Mouse (Mus musculus): ENCODE data around the gene Banp. TPM values are rescaled to one million over a fixed set of nuclear protein-coding genes. Genes with fewer than 3 reads are reported as not detected.
A peak's percentile ranks its signal among the peaks of the same experiment; 100 is the strongest.

Gene Banp
- polyA plus RNA-seq, 1 experiment from 2014 or later, result 64.6 TPM

DNA sequence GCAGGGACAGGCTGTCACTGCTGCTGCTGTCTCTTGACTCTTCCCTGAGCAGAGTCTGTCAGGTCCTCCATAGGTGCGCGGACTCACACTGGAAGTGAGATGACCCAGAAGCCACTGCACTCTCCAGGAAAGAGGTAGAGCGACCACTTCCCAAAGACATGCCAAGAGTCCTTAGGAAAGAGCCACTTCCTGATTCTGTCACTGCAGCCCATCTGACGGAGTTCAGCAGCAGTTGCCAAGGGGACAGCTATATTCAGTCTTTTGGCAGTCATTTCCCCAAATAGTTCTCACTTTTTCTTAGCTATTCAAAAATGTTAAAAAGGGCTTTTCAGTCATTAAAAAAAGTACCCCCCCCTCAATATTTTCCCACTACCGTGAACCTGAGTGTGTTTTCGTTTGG, 72.7 kb downstream of the Banp start:
- 89% methylated on average over 6 of the region's 6 CpGs for WGBS
- no peaks in the 10 kb centered on the region for H3K27me3 ChIP-seq (ENCODE audit: low read depth, poor library complexity, severe bottlenecking)
- H3K27ac ChIP-seq (replicated peaks), result no peak overlapping the region
- no peak overlapping the region for H3K4me3 ChIP-seq
- 0 out of 2 replicates have a peak, but pooled peaks cover 4% of the 10 kb centered on the region for H3K4me1 ChIP-seq
- peaks cover 96% of the 10 kb centered on the region for H3K36me3 ChIP-seq
- no peak for DNase-seq (ENCODE audit: low spot score)
- H3K9me3 ChIP-seq (replicated peaks), result no peaks in the 10 kb centered on the region

- DNase-seq (ENCODE audit: low spot score), result no peak
- Histone ChIP-seq H3K36me3 (peaks cover 93% of the 10 kb centered on the region), H3K9me3 (replicated peaks) (no peaks in the 10 kb centered on the region), H3K27me3 (ENCODE audit: low read depth, poor library complexity, severe bottlenecking) (no peaks in the 10 kb centered on the region), H3K4me3 (no peak overlapping the region), H3K27ac (replicated peaks) (no peak overlapping the region), H3K4me1 (0 out of 2 replicates have a peak, but pooled peaks cover 4% of the 10 kb centered on the region)
- WGBS, result 87% methylated on average over 4 of the region's 4 CpGs
Measured at GRCm38 (mm10) chr8:122022705-122023104, 73.2 kb downstream of the Banp start.

GRCm38 (mm10) chr8:122025546-122025945, 76.0 kb downstream of the Banp start:
- H3K4me1 ChIP-seq, result peaks cover 12% of the 10 kb centered on the region
- peaks cover 65% of the 10 kb centered on the region for H3K36me3 ChIP-seq
- 95% methylated on average over 9 of the region's 9 CpGs for WGBS

DNA sequence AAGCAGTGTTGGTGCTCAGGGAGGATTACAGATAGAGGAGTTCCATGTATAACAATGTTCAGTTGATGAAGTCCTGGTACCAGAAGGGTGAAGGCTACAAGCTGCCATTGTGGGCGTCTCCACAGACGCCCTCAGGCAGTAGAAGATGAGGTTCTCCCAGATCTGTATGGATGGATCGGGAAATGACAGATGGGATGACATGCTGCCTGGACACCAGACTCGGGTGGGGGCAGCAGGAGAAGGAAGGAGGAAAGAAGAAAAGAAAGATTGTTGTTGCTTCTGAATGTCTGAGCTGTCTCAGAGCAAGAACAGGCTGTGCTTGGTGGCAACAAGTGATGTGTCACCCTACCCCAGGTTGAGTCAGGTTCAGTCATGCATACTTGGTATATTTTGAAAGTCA, 78.6 kb downstream of the Banp start:
- H3K4me1 ChIP-seq, result peaks cover 28% of the 10 kb centered on the region
- H3K27ac ChIP-seq (replicated peaks), result no peak overlapping the region
- H3K36me3 ChIP-seq, result peaks cover 42% of the 10 kb centered on the region
- H3K9me3 ChIP-seq (replicated peaks), result no peaks in the 10 kb centered on the region
- WGBS, result 87% methylated on average over 4 of the region's 4 CpGs
- H3K4me3 ChIP-seq, result no peak overlapping the region
- H3K27me3 ChIP-seq (ENCODE audit: low read depth, poor library complexity, severe bottlenecking), result no peaks in the 10 kb centered on the region
- no peak for DNase-seq (ENCODE audit: low spot score)

More at GRCm38 (mm10) chr8:122025546-122025945, 76.0 kb downstream of the Banp start:
- Histone ChIP-seq H3K4me3 (no peak overlapping the region), H3K27ac (replicated peaks) (no peak overlapping the region), H3K27me3 (ENCODE audit: low read depth, poor library complexity, severe bottlenecking) (no peaks in the 10 kb centered on the region), H3K9me3 (replicated peaks) (no peaks in the 10 kb centered on the region)
- DNase-seq (ENCODE audit: low spot score), result no peak

GRCm38 (mm10) chr8:122030965-122031364, 81.4 kb downstream of the Banp start:
- no peak for DNase-seq (ENCODE audit: low spot score)

GRCm38 (mm10) chr8:122032741-122033140, 83.2 kb downstream of the Banp start:
- Histone ChIP-seq H3K4me1 (peaks cover 35% of the 10 kb centered on the region), H3K4me3 (no peak overlapping the region), H3K27ac (replicated peaks) (no peak overlapping the region; the same call in 1 of the 2 replicates), H3K27me3 (ENCODE audit: low read depth, poor library complexity, severe bottlenecking) (no peaks in the 10 kb centered on the region), H3K9me3 (replicated peaks) (no peaks in the 10 kb centered on the region), H3K36me3 (no peaks in the 10 kb centered on the region)
- no peak for DNase-seq (ENCODE audit: low spot score)
- 82% methylated on average over 9 of the region's 9 CpGs for WGBS

More at GRCm38 (mm10) chr8:122030965-122031364, 81.4 kb downstream of the Banp start:
- H3K4me3 ChIP-seq, result no peak overlapping the region
- H3K36me3 ChIP-seq, result peaks cover 14% of the 10 kb centered on the region
- no peak overlapping the region; the same call in 1 of the 2 replicates for H3K27ac ChIP-seq (replicated peaks)
- H3K9me3 ChIP-seq (replicated peaks), result no peaks in the 10 kb centered on the region
- H3K4me1 ChIP-seq, result peaks cover 28% of the 10 kb centered on the region
- no peaks in the 10 kb centered on the region for H3K27me3 ChIP-seq (ENCODE audit: low read depth, poor library complexity, severe bottlenecking)
- 33% methylated on average over 7 of the region's 7 CpGs for WGBS

DNA sequence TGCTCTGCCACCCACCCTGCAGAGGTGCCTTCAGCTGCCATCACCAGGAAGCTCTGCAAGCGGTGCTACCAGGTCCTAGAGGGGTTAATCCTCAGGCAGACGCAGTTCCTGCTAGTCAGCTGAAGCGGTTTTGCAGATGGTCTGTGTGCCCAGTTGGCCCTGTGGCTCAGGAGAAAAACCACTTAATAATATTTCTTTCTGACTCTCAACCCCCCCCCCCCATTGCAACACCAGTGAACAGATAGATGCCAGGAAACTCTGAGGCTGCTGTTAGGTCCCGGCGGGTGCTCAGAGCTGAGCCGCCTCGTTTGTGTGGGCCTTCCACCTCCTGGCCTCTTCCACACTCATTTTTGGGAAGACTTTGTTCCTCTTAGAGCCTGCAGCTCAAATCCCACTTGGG, 86.0 kb downstream of the Banp start:
- no peaks in the 10 kb centered on the region for H3K27me3 ChIP-seq (ENCODE audit: low read depth, poor library complexity, severe bottlenecking)
- WGBS, result 80% methylated on average over 7 of the region's 7 CpGs
- H3K36me3 ChIP-seq, result no peaks in the 10 kb centered on the region
- H3K4me1 ChIP-seq, result peaks cover 23% of the 10 kb centered on the region
- no peak for DNase-seq (ENCODE audit: low spot score)
- H3K9me3 ChIP-seq (replicated peaks), result no peaks in the 10 kb centered on the region
- H3K4me3 ChIP-seq, result no peak overlapping the region
- H3K27ac ChIP-seq (replicated peaks), result no peak overlapping the region

GRCm38 (mm10) chr8:122036325-122036724, 86.8 kb downstream of the Banp start:
- H3K36me3 ChIP-seq, result no peaks in the 10 kb centered on the region
- H3K27ac ChIP-seq (replicated peaks), result no peak overlapping the region; the same call in 1 of the 2 replicates
- H3K4me1 ChIP-seq, result peaks cover 15% of the 10 kb centered on the region
- no peak overlapping the region for H3K4me3 ChIP-seq
- H3K27me3 ChIP-seq (ENCODE audit: low read depth, poor library complexity, severe bottlenecking), result no peaks in the 10 kb centered on the region
- no peak for DNase-seq (ENCODE audit: low spot score)
- 79% methylated on average over 6 of the region's 6 CpGs for WGBS
- H3K9me3 ChIP-seq (replicated peaks), result no peaks in the 10 kb centered on the region

GRCm38 (mm10) chr8:122037279-122037678, 87.7 kb downstream of the Banp start:
- H3K9me3 ChIP-seq (replicated peaks), result no peaks in the 10 kb centered on the region
- 79% methylated on average over 7 of the region's 7 CpGs for WGBS

GRCm38 (mm10) chr8:122038076-122038475, 88.5 kb downstream of the Banp start:
- H3K9me3 ChIP-seq (replicated peaks), result no peaks in the 10 kb centered on the region
- H3K27ac ChIP-seq (replicated peaks), result no peak overlapping the region; the same call in 1 of the 2 replicates
- no peaks in the 10 kb centered on the region for H3K27me3 ChIP-seq (ENCODE audit: low read depth, poor library complexity, severe bottlenecking)
- no peak for DNase-seq (ENCODE audit: low spot score)
- H3K36me3 ChIP-seq, result no peaks in the 10 kb centered on the region
- no peak overlapping the region for H3K4me3 ChIP-seq
- 90% methylated on average over 6 of the region's 6 CpGs for WGBS
- peaks cover 19% of the 10 kb centered on the region for H3K4me1 ChIP-seq

More at GRCm38 (mm10) chr8:122037279-122037678, 87.7 kb downstream of the Banp start:
- H3K4me3 ChIP-seq, result no peak overlapping the region
- H3K27me3 ChIP-seq (ENCODE audit: low read depth, poor library complexity, severe bottlenecking), result no peaks in the 10 kb centered on the region
- peaks cover 14% of the 10 kb centered on the region for H3K4me1 ChIP-seq
- DNase-seq (ENCODE audit: low spot score), result no peak
- H3K36me3 ChIP-seq, result no peaks in the 10 kb centered on the region
- no peak overlapping the region; the same call in 1 of the 2 replicates for H3K27ac ChIP-seq (replicated peaks)

GRCm38 (mm10) chr8:122039452-122039851, 89.9 kb downstream of the Banp start:
- H3K27ac ChIP-seq (replicated peaks), result no peak overlapping the region
- H3K27me3 ChIP-seq (ENCODE audit: low read depth, poor library complexity, severe bottlenecking), result no peaks in the 10 kb centered on the region
- 91% methylated on average over 4 of the region's 4 CpGs for WGBS
- H3K36me3 ChIP-seq, result no peaks in the 10 kb centered on the region
- H3K4me1 ChIP-seq, result peaks cover 19% of the 10 kb centered on the region
- H3K9me3 ChIP-seq (replicated peaks), result no peaks in the 10 kb centered on the region
- no peak overlapping the region for H3K4me3 ChIP-seq
- DNase-seq (ENCODE audit: low spot score), result no peak

DNA sequence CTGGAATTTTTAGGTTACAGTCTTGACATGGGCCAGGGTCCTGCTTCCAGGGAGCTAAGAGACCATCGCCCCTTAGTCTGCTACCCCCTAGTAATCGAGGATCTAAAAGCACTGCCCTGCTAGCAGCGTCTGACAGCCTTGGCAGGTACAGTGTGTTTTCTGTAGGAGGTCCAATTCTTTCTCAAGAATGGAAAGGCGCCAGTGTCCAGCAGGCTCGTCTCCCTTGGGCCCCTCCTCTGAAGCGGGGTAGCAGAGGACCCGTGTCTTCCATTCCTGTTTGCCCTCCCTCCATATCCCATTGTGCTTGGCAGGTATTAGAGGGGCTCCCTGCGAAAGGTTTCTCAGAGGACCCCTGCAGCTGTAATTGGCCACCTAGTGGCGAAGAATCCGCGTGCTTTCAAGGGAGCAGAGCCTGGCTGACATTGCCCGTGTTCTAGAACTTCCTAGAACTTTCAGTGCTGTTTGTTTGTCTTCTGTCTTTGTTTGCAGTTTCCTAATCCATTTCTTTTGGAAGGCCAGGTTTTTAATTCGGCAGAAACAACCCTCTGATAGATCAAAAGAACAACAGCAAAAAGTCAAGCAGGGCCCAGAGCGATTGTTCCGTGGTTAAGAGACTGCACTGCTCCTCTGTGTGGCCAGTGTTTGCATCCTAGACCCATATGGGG, 97.8 kb downstream of the Banp start:
- Histone ChIP-seq H3K27me3 (ENCODE audit: low read depth, poor library complexity, severe bottlenecking) (0 out of 2 replicates have a peak, but pooled peaks cover 4% of the 10 kb centered on the region), H3K9me3 (replicated peaks) (no peaks in the 10 kb centered on the region), H3K36me3 (no peaks in the 10 kb centered on the region), H3K4me1 (peaks cover 10% of the 10 kb centered on the region), H3K4me3 (no peak overlapping the region), H3K27ac (replicated peaks) (no peak overlapping the region)
- no peak for DNase-seq (ENCODE audit: low spot score)
- 60% methylated on average over 15 of the region's 15 CpGs for WGBS

DNA sequence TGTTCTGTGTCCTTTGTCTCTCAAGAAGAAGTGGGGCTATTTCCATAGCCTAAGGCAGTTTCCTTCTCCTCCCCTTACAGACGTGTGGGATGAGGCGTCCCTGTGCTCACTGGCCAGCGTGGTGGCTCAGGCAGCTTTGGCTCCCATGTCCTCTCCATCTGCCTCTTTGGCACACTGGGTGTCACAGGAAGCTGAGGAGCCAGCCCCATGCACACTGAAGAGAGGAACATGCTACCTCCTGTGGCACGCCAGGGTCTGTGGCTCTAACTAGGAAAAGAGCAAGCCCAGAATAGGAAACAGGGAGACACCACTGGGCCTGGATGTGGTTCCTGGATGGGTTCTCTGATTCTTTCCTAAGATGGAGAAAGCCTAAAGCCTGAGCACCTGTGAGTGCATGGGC, 99.7 kb downstream of the Banp start:
- peak overlapping the region; percentile 49; the same call in 1 of the 2 replicates for H3K27ac ChIP-seq (replicated peaks)
- H3K9me3 ChIP-seq (replicated peaks), result no peaks in the 10 kb centered on the region
- 93% methylated on average over 4 of the region's 4 CpGs for WGBS
- H3K27me3 ChIP-seq (ENCODE audit: low read depth, poor library complexity, severe bottlenecking), result 0 out of 2 replicates have a peak, but pooled peaks cover 4% of the 10 kb centered on the region
- no peak overlapping the region for H3K4me3 ChIP-seq
- DNase-seq (ENCODE audit: low spot score), result no peak
- 0 out of 2 replicates have a peak, but pooled peaks cover 4% of the 10 kb centered on the region for H3K4me1 ChIP-seq
- no peaks in the 10 kb centered on the region for H3K36me3 ChIP-seq

All from midbrain, embryonic 10.5 days (tissue).